Mouse (Mus musculus): ENCODE data around the gene Smc1b. TPM values are rescaled to one million over a fixed set of nuclear protein-coding genes. Genes with fewer than 3 reads are reported as not detected.

Smc1b gene
- total and polyA plus RNA-seq, 2 experiments from 2014 or later = 0.15 TPM; not detected in 1

DNA sequence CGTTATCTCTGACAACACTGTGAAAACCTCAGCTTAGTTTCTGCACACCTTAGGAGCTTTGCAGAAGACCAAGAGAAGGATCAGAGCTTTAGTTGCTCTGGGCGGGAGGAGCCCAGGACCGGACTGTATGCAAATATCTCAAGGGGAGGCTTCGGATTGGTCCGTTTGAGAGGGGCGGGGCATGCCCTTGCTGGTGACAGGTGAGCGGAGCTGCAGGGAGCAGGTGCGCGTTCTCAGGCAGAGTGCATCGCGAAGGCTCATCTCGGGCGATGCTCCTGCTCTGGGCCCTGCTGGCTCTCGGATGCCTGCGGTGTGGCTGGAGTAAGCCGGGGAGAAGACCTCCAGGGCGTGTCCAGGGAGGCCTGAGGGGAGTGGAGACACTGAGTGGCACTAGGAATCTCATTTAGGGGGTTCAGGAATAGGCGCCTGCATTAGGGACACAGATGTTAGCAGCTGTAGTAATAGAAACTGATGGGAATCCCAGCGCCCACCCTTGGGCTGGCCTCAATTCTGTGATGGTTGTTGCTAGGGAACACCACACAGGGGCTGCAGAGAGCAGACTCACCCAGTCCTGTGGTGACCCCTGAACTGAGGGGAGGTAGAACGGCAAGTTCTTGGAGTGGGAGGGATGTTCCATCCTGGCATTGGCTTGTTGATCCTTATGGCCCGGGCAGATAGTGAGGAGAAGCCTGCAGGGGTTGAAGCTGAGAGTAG, 114.7 kb downstream of the Smc1b start, which contains the start of gene Upk3a:
TSS of gene Upk3a (plus strand) at position 191 of the 714 bp plus-strand sequence.
- no peak within 1 kb of the TSS for H3K27ac ChIP-seq (ENCODE audit: low read depth)
- H3K27me3 ChIP-seq (ENCODE audit: control insufficient read depth, insufficient read depth, low read length) = peaks cover 11% of the 10 kb centered on the region
- DNase-seq (ENCODE audit: low spot score) (no peak), ATAC-seq (ENCODE audit: insufficient read depth, low read depth) (no peak)
- TF ChIP-seq CTCF (IDR thresholded peaks at IDR 0.05; ENCODE audit: low read depth) (no peak), EP300 (IDR thresholded peaks at IDR 0.05; ENCODE audit: low read depth) (no peak)
- no peak within 1 kb of the TSS for H3K4me2 ChIP-seq (ENCODE audit: low read depth, low read length)
- no peaks in the 10 kb centered on the region for H3K36me3 ChIP-seq (replicated peaks; ENCODE audit: control insufficient read depth, insufficient read depth, low read length)
- 18% methylated on average over 21 of the region's 21 CpGs for WGBS
- no peak within 1 kb of the TSS for H3K9ac ChIP-seq (replicated peaks; ENCODE audit: low read depth, low read length)
- H3K4me1 ChIP-seq (ENCODE audit: control insufficient read depth, insufficient read depth) = peaks cover 17% of the 10 kb centered on the region
- H3K9me3 ChIP-seq (replicated peaks; ENCODE audit: control insufficient read depth, low read length) = no peaks in the 10 kb centered on the region
- no peak within 1 kb of the TSS for H3K4me3 ChIP-seq (ENCODE audit: low read depth, low read length)

DNA sequence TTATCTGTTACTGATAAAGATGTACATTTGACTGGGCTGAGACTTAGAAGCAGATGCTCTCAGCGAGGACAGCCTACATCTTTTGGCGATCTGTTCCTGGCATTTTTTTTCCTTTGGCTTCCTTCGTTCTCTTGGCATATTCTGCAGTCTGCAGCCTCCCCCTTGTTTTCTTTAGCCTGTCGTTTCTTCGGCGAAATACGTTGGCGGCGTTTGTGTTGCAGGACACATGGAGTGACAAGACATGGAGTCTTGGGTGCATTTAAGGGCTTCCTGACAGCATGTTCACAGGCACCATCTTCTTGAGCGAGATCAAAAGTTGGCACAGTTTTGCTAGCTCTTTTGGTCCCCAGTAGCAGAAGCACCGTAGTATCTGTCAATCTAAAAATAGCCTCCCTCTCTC, 116.0 kb downstream of the Smc1b start:
- Histone ChIP-seq H3K36me3 (replicated peaks; ENCODE audit: control insufficient read depth, insufficient read depth, low read length) (no peaks in the 10 kb centered on the region), H3K27ac (ENCODE audit: low read depth) (no peak overlapping the region), H3K9ac (replicated peaks; ENCODE audit: low read depth, low read length) (no peak overlapping the region), H3K4me3 (ENCODE audit: low read depth, low read length) (no peak overlapping the region), H3K27me3 (ENCODE audit: control insufficient read depth, insufficient read depth, low read length) (peaks cover 11% of the 10 kb centered on the region), H3K4me1 (ENCODE audit: control insufficient read depth, insufficient read depth) (peaks cover 22% of the 10 kb centered on the region), H3K4me2 (ENCODE audit: low read depth, low read length) (no peak overlapping the region), H3K9me3 (replicated peaks; ENCODE audit: control insufficient read depth, low read length) (no peaks in the 10 kb centered on the region)
- WGBS = 36% methylated on average over 11 of the region's 11 CpGs
- TF ChIP-seq EP300 (IDR thresholded peaks at IDR 0.05; ENCODE audit: low read depth) = no peak
- no peak for TF ChIP-seq CTCF (IDR thresholded peaks at IDR 0.05; ENCODE audit: low read depth)
- ATAC-seq (ENCODE audit: insufficient read depth, low read depth) (no peak), DNase-seq (ENCODE audit: low spot score) (no peak)

Other genes with a start within 250 kb of the Smc1b start
- 0.08 and 0.12 TPM in 2 replicates for gene Gm29666, start 211.9 kb downstream of the Smc1b start, total RNA-seq (2014; rRNA removed; ENCODE audit: low replicate concordance)
- 0.10 and 0.16 TPM in 2 replicates for gene Gm29666, start 211.9 kb downstream of the Smc1b start, polyA plus RNA-seq (2015; fragmentation: Nextera tagmentation; extraction: Ambion mirVana)
- 11.8 and 14.6 TPM in 2 replicates for gene Nup50, start 208.6 kb downstream of the Smc1b start, total RNA-seq (2014; rRNA removed; ENCODE audit: low replicate concordance)
- 10.7 and 11.4 TPM in 2 replicates for gene Nup50, start 208.6 kb downstream of the Smc1b start, polyA plus RNA-seq (2015; fragmentation: Nextera tagmentation; extraction: Ambion mirVana)
- gene 5031439G07Rik, start 143.4 kb downstream of the Smc1b start, total RNA-seq (2014; rRNA removed; ENCODE audit: low replicate concordance) = 18.7 and 27.3 TPM in 2 replicates
- gene 5031439G07Rik, start 143.4 kb downstream of the Smc1b start, polyA plus RNA-seq (2015; fragmentation: Nextera tagmentation; extraction: Ambion mirVana) = 2.2 TPM in 2 replicates
- gene Upk3a, start 114.8 kb downstream of the Smc1b start, total RNA-seq (2014; rRNA removed; ENCODE audit: low replicate concordance) = 0.27 and 125 TPM in 2 replicates
- 0.11 TPM in 1 of 2 replicates, not detected in the other for gene Upk3a, start 114.8 kb downstream of the Smc1b start, polyA plus RNA-seq (2015; fragmentation: Nextera tagmentation; extraction: Ambion mirVana)
- 9.9 and 11.1 TPM in 2 replicates for gene Fam118a, start 103.0 kb downstream of the Smc1b start, total RNA-seq (2014; rRNA removed; ENCODE audit: low replicate concordance)
- gene Fam118a, start 103.0 kb downstream of the Smc1b start, polyA plus RNA-seq (2015; fragmentation: Nextera tagmentation; extraction: Ambion mirVana) = 10.5 and 11.5 TPM in 2 replicates
- not detected in 2 replicates for gene Ribc2, start 114 bp upstream of the Smc1b start, total RNA-seq (2014; rRNA removed; ENCODE audit: low replicate concordance)
- 0.11 and 0.14 TPM in 2 replicates for gene Ribc2, start 114 bp upstream of the Smc1b start, polyA plus RNA-seq (2015; fragmentation: Nextera tagmentation; extraction: Ambion mirVana)
- 81.1 and 85.9 TPM in 2 replicates for gene Fbln1, start 74.0 kb upstream of the Smc1b start, total RNA-seq (2014; rRNA removed; ENCODE audit: low replicate concordance)
- 52.9 and 62.6 TPM in 2 replicates for gene Fbln1, start 74.0 kb upstream of the Smc1b start, polyA plus RNA-seq (2015; fragmentation: Nextera tagmentation; extraction: Ambion mirVana)
- gene Atxn10, start 204.3 kb upstream of the Smc1b start, total RNA-seq (2014; rRNA removed; ENCODE audit: low replicate concordance) = 121 and 140 TPM in 2 replicates
- 140 and 141 TPM in 2 replicates for gene Atxn10, start 204.3 kb upstream of the Smc1b start, polyA plus RNA-seq (2015; fragmentation: Nextera tagmentation; extraction: Ambion mirVana)

All from heart, postnatal 0 days (tissue).